Mouse (Mus musculus) testis, adult 2 months (tissue): ENCODE data around the gene Snx18. TPM values are rescaled to one million over a fixed set of nuclear protein-coding genes. Genes with fewer than 3 reads are reported as not detected.

Experiments
- H3K27ac ChIP-seq: fragments of 200-500 bp; 2 replicates; pipeline ENCODE4 v1.5.1; 2012; ENCODE audit warnings: low read depth, low read length; ENCODE audit not compliant: control insufficient read depth, insufficient read depth
- H3K27me3 ChIP-seq: fragments of 200-500 bp; 2 replicates; pipeline ENCODE4 v1.6.1; 2012; ENCODE audit warnings: mild to moderate bottlenecking, low read length, moderate library complexity; ENCODE audit not compliant: control insufficient read depth, insufficient read depth
- H3K36me3 ChIP-seq: fragments of 200-500 bp; 2 replicates; pipeline ENCODE4 v1.6.1; 2012; ENCODE audit warnings: mild to moderate bottlenecking, low read length; ENCODE audit not compliant: control insufficient read depth, insufficient read depth
- H3K4me1 ChIP-seq: fragments of 200-500 bp; 2 replicates; pipeline ENCODE4 v1.6.1; 2012; ENCODE audit warnings: low read length; ENCODE audit not compliant: control insufficient read depth, insufficient read depth
- H3K4me3 ChIP-seq: fragments of 200-500 bp; 2 replicates; pipeline ENCODE4 v1.5.1; 2012; ENCODE audit warnings: low read depth, mild to moderate bottlenecking, low read length, moderate library complexity, mixed read lengths; ENCODE audit not compliant: control insufficient read depth
- CTCF ChIP-seq: fragments of 200-500 bp; IDR thresholded peaks from 2 replicates; pipeline ENCODE4 v1.5.1; 2012; ENCODE audit warnings: low read depth, mild to moderate bottlenecking, inconsistent platforms, low read length, moderate library complexity; ENCODE audit not compliant: control insufficient read depth, insufficient read depth, insufficient replicate concordance
- POLR2A ChIP-seq: fragments of 200-500 bp; IDR thresholded peaks from 2 replicates; pipeline ENCODE4 v1.6.1; 2012; ENCODE audit warnings: low read depth, mild to moderate bottlenecking, inconsistent platforms, low read length, moderate library complexity; ENCODE audit not compliant: control insufficient read depth
- polyA plus RNA-seq: library from polyadenylated mRNA; depleted of rRNA; stranded (reverse); fragments of >200 nt; gene quantifications from 2 replicates; pipeline ENCODE4 v1.2.3, GENCODE M21; 2012; rRNA removed

Gene Snx18
- polyA plus RNA-seq, result 2.0 and 2.6 TPM in 2 replicates

- no peaks in the 10 kb centered on the region for H3K27me3 ChIP-seq
- H3K4me3 ChIP-seq, result peak within 1 kb of the TSS; percentile 96
- peak within 1 kb of the TSS; percentile 63 for H3K27ac ChIP-seq
- H3K4me1 ChIP-seq, result peaks cover 23% of the 10 kb centered on the region
- TF ChIP-seq CTCF (peak; percentile 91), POLR2A (peak; percentile 70)
- no peaks in the 10 kb centered on the region for H3K36me3 ChIP-seq
Measured at GRCm38 (mm10) chr13:113617891-113618823, at the start of gene Snx18. Snx18 (minus strand) TSS chr13:113618564.

GRCm38 (mm10) chr13:113663883-113664282, 45.5 kb upstream of the Snx18 start:
- TF ChIP-seq POLR2A (no peak), CTCF (no peak)
- Histone ChIP-seq H3K27me3 (no peaks in the 10 kb centered on the region), H3K4me1 (peaks cover 6% of the 10 kb centered on the region; the same call in 1 of the 2 replicates), H3K4me3 (no peak overlapping the region), H3K36me3 (no peaks in the 10 kb centered on the region), H3K27ac (no peak overlapping the region)

- Histone ChIP-seq H3K27me3 (no peaks in the 10 kb centered on the region), H3K4me3 (no peak within 1 kb of the TSS), H3K27ac (no peak within 1 kb of the TSS), H3K4me1 (peaks cover 6% of the 10 kb centered on the region; the same call in 1 of the 2 replicates), H3K36me3 (no peaks in the 10 kb centered on the region)
- TF ChIP-seq CTCF, result no peak
- TF ChIP-seq POLR2A, result no peak
Measured at GRCm38 (mm10) chr13:113663151-113663779, 44.9 kb upstream of the Snx18 start, which contains the start of gene Hspb3. Hspb3 (minus strand) TSS chr13:113663676.

DNA sequence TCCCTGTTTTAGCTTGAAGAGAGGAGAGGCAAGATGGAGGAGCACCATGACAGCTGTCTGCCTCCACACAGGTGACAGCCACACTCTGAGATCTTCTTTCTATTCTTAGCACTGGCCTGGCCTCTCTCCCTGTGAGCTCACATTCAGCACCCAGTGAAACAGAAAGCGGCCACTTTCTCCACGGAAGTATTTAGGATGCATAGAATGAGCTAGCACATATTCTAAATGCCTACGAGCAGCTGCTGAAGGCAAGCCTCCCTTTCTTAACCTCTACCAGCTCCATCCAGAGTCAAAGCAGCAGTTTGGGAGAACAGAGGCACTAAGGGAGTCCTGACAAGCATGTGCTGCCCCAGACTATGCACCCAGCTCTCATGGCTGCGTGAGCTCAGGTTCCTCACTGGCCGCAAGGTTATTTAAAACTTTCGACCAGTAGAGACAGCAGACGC, 43.5 kb upstream of the Snx18 start:
- no peaks in the 10 kb centered on the region for H3K27me3 ChIP-seq
- H3K4me3 ChIP-seq, result no peak overlapping the region
- H3K36me3 ChIP-seq, result no peaks in the 10 kb centered on the region
- H3K4me1 ChIP-seq, result peaks cover 9% of the 10 kb centered on the region; the same call in 1 of the 2 replicates
- TF ChIP-seq POLR2A (no peak), CTCF (no peak)
- H3K27ac ChIP-seq, result no peak overlapping the region

DNA sequence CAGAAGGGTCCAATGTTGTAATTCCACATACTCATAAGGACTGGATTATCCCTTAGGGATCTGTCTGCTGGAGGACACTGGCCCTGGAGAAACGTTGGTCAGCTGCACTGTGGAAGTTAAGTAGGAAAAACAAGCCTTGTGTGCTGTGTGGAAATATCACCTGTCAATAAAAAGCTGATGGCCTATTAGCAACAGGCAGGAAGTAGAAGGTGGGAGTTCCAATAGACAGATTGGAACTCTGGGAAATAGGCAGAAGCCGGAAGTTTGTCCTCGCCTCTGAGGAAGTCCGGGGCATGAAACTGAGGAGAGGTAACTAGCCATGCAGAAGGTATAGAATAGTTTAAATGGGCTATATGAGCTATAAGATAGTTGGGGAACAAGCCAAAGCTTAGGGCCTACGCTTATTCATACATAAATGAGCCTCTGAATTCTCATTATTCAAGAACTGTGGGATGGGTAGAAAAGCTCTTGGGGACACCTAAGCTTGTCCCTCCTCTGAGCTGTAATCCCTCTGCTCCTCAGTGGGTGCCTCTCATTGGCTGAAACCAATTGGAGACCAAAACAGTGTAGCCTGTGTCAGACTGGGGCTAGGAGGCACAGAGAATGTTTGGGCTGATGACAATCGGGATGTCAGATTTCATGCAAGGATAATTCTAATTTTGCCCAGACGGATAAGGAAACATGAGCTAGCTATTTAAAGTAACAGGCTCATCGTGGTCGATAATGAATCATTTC, 42.4 kb upstream of the Snx18 start:
- Histone ChIP-seq H3K4me3 (peak overlapping the region; percentile 36), H3K36me3 (no peaks in the 10 kb centered on the region), H3K27ac (peak overlapping the region; percentile 53; the same call in 1 of the 2 replicates), H3K4me1 (peaks cover 9% of the 10 kb centered on the region; the same call in 1 of the 2 replicates), H3K27me3 (no peaks in the 10 kb centered on the region)
- TF ChIP-seq POLR2A, result no peak
- TF ChIP-seq CTCF, result no peak

DNA sequence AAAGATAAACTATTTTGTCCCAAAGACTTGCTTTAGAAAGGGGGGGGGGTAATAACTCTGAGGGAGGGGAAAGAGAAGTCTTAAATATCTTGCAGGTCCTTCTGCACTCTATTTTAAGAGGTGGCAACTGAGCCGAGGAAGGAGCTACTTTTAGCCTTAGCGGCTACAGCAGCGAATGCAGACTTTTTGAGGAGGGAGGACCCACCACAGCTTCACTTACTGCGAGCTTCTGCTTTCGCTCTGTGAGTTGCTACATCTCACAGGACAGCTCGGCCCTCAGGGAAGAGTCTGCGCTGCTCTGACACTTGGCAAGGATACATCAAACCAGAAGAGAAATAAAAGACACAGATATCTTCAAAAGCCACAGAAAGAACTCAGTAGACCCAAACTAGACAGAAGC, 38.8 kb upstream of the Snx18 start:
- TF ChIP-seq POLR2A (no peak), CTCF (no peak)
- Histone ChIP-seq H3K27ac (no peak overlapping the region), H3K27me3 (no peaks in the 10 kb centered on the region), H3K4me1 (peaks cover 6% of the 10 kb centered on the region; the same call in 1 of the 2 replicates), H3K4me3 (no peak overlapping the region), H3K36me3 (no peaks in the 10 kb centered on the region)
